Mouse (Mus musculus): ENCODE measurements around the gene Skint3.

DNA sequence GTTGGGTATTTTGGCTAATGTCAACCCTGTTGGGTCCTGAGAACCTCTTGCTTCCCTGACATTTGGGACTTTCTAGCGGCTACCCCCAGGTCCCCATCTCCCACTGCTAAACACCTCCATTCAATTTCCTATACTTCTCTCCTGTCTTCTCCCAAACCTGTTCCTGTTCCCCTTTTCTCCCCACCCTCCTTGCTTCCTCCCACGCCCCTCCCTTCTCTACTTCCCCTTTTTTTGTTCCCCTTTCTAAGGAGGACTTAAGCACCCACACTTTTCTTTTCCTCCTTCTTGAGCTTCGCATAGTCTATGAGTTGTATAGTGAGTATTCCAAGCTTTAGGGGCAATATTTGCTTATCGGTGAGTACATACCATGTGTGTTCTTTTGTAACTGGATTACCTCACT, 56.4 kb downstream of the Skint3 start:
- TF ChIP-seq CTCF (conservative IDR thresholded peaks at IDR 0.05 in 1 of 2, IDR thresholded peaks at IDR 0.05 in 1 of 2; ENCODE audit: low read depth in 2 of 2, low read length in 2 of 2), result no peak
- TF ChIP-seq ETS1 (conservative IDR thresholded peaks at IDR 0.05; ENCODE audit: low read depth, low read length), result no peak
- TF ChIP-seq POLR2A (IDR thresholded peaks at IDR 0.05; ENCODE audit: low read depth, low read length), result no peak
